Mouse (Mus musculus): ENCODE results near the gene Casp3. TPM values are rescaled to one million over a fixed set of nuclear protein-coding genes. Genes with fewer than 3 reads are reported as not detected.

Casp3 gene
- polyA plus RNA-seq, 1 experiment, result 26.1 TPM

- Histone ChIP-seq H3K27ac (ENCODE audit: control insufficient read depth, insufficient read depth, low read depth, low read length, poor library complexity) (no peak overlapping the region), H3K4me1 (ENCODE audit: control insufficient read depth, insufficient read depth, low read length) (peaks cover 1% of the 10 kb centered on the region), H3K4me3 (replicated peaks; ENCODE audit: control insufficient read depth, low read depth, low read length) (no peak overlapping the region)
- TF ChIP-seq CTCF (IDR thresholded peaks at IDR 0.05; ENCODE audit: control insufficient read depth, insufficient read depth, low read length), result no peak
- TF ChIP-seq POLR2A (IDR thresholded peaks at IDR 0.05; ENCODE audit: borderline replicate concordance, control insufficient read depth, low read depth, low read length), result no peak
- WGBS, result 68% methylated on average over 5 of the region's 5 CpGs
These were observed 18.3 kb upstream of the Casp3 start for GRCm38 (mm10) chr8:46598753-46599152.

- H3K27ac ChIP-seq (ENCODE audit: control insufficient read depth, insufficient read depth, low read depth, low read length, poor library complexity), result no peak overlapping the region
- peaks cover 1% of the 10 kb centered on the region for H3K4me1 ChIP-seq (ENCODE audit: control insufficient read depth, insufficient read depth, low read length)
- TF ChIP-seq CTCF (IDR thresholded peaks at IDR 0.05; ENCODE audit: control insufficient read depth, insufficient read depth, low read length) (no peak), POLR2A (IDR thresholded peaks at IDR 0.05; ENCODE audit: borderline replicate concordance, control insufficient read depth, low read depth, low read length) (no peak)
- WGBS, result 71% methylated on average over 7 of the region's 7 CpGs
- no peak overlapping the region for H3K4me3 ChIP-seq (replicated peaks; ENCODE audit: control insufficient read depth, low read depth, low read length)
These were observed 17.7 kb upstream of the Casp3 start for GRCm38 (mm10) chr8:46599314-46599904.

GRCm38 (mm10) chr8:46600959-46601707, 16.0 kb upstream of the Casp3 start:
- WGBS, result 61% methylated on average over 10 of the region's 10 CpGs
- TF ChIP-seq POLR2A (IDR thresholded peaks at IDR 0.05; ENCODE audit: borderline replicate concordance, control insufficient read depth, low read depth, low read length) (no peak), CTCF (IDR thresholded peaks at IDR 0.05; ENCODE audit: control insufficient read depth, insufficient read depth, low read length) (no peak)
- Histone ChIP-seq H3K4me1 (ENCODE audit: control insufficient read depth, insufficient read depth, low read length) (no peaks in the 10 kb centered on the region; the same call in 1 of the 2 replicates), H3K27ac (ENCODE audit: control insufficient read depth, insufficient read depth, low read depth, low read length, poor library complexity) (no peak overlapping the region), H3K4me3 (replicated peaks; ENCODE audit: control insufficient read depth, low read depth, low read length) (no peak overlapping the region)

- TF ChIP-seq POLR2A (IDR thresholded peaks at IDR 0.05; ENCODE audit: borderline replicate concordance, control insufficient read depth, low read depth, low read length) (no peak), CTCF (IDR thresholded peaks at IDR 0.05; ENCODE audit: control insufficient read depth, insufficient read depth, low read length) (no peak)
- Histone ChIP-seq H3K4me3 (replicated peaks; ENCODE audit: control insufficient read depth, low read depth, low read length) (no peak overlapping the region), H3K27ac (ENCODE audit: control insufficient read depth, insufficient read depth, low read depth, low read length, poor library complexity) (no peak overlapping the region), H3K4me1 (ENCODE audit: control insufficient read depth, insufficient read depth, low read length) (no peaks in the 10 kb centered on the region)
- 91% methylated on average over 5 of the region's 5 CpGs for WGBS
These were observed 13.5 kb upstream of the Casp3 start for GRCm38 (mm10) chr8:46603587-46603986.

- WGBS, result 93% methylated on average over 1 of the region's 1 CpGs
- TF ChIP-seq POLR2A (IDR thresholded peaks at IDR 0.05; ENCODE audit: borderline replicate concordance, control insufficient read depth, low read depth, low read length) (no peak), CTCF (IDR thresholded peaks at IDR 0.05; ENCODE audit: control insufficient read depth, insufficient read depth, low read length) (no peak)
- H3K4me1 ChIP-seq (ENCODE audit: control insufficient read depth, insufficient read depth, low read length), result no peaks in the 10 kb centered on the region
- H3K4me3 ChIP-seq (replicated peaks; ENCODE audit: control insufficient read depth, low read depth, low read length), result no peak overlapping the region
- no peak overlapping the region for H3K27ac ChIP-seq (ENCODE audit: control insufficient read depth, insufficient read depth, low read depth, low read length, poor library complexity)
These were observed 10.2 kb upstream of the Casp3 start for GRCm38 (mm10) chr8:46606930-46607329.

- TF ChIP-seq POLR2A (IDR thresholded peaks at IDR 0.05; ENCODE audit: borderline replicate concordance, control insufficient read depth, low read depth, low read length) (no peak), CTCF (IDR thresholded peaks at IDR 0.05; ENCODE audit: control insufficient read depth, insufficient read depth, low read length) (no peak)
- WGBS, result 85% methylated on average over 8 of the region's 8 CpGs
- H3K4me3 ChIP-seq (replicated peaks; ENCODE audit: control insufficient read depth, low read depth, low read length), result no peak overlapping the region
- no peak overlapping the region for H3K27ac ChIP-seq (ENCODE audit: control insufficient read depth, insufficient read depth, low read depth, low read length, poor library complexity)
- H3K4me1 ChIP-seq (ENCODE audit: control insufficient read depth, insufficient read depth, low read length), result no peaks in the 10 kb centered on the region
These were observed 5.5 kb upstream of the Casp3 start for GRCm38 (mm10) chr8:46611557-46611956.

GRCm38 (mm10) chr8:46612913-46613312, 4.2 kb upstream of the Casp3 start:
- no peak overlapping the region for H3K27ac ChIP-seq (ENCODE audit: control insufficient read depth, insufficient read depth, low read depth, low read length, poor library complexity)
- no peaks in the 10 kb centered on the region for H3K4me1 ChIP-seq (ENCODE audit: control insufficient read depth, insufficient read depth, low read length)
- H3K4me3 ChIP-seq (replicated peaks; ENCODE audit: control insufficient read depth, low read depth, low read length), result no peak overlapping the region
- TF ChIP-seq POLR2A (IDR thresholded peaks at IDR 0.05; ENCODE audit: borderline replicate concordance, control insufficient read depth, low read depth, low read length) (no peak), CTCF (IDR thresholded peaks at IDR 0.05; ENCODE audit: control insufficient read depth, insufficient read depth, low read length) (no peak)
- WGBS, result 88% methylated on average over 4 of the region's 4 CpGs

- no peak for TF ChIP-seq POLR2A (IDR thresholded peaks at IDR 0.05; ENCODE audit: borderline replicate concordance, control insufficient read depth, low read depth, low read length)
- no peak for TF ChIP-seq CTCF (IDR thresholded peaks at IDR 0.05; ENCODE audit: control insufficient read depth, insufficient read depth, low read length)
- 82% methylated on average over 4 of the region's 4 CpGs for WGBS
These were observed 3.7 kb upstream of the Casp3 start for GRCm38 (mm10) chr8:46613377-46613776.

More at GRCm38 (mm10) chr8:46613377-46613776, 3.7 kb upstream of the Casp3 start:
- H3K4me1 ChIP-seq (ENCODE audit: control insufficient read depth, insufficient read depth, low read length), result no peaks in the 10 kb centered on the region
- H3K27ac ChIP-seq (ENCODE audit: control insufficient read depth, insufficient read depth, low read depth, low read length, poor library complexity), result no peak overlapping the region
- H3K4me3 ChIP-seq (replicated peaks; ENCODE audit: control insufficient read depth, low read depth, low read length), result no peak overlapping the region
